Mouse (Mus musculus): ENCODE data around the gene Ago4. TPM values are rescaled to one million over a fixed set of nuclear protein-coding genes. Genes with fewer than 3 reads are reported as not detected.

The Ago4 gene
- polyA plus RNA-seq, 1 experiment from 2014 or later, result 0.63 TPM

- H3K4me1 ChIP-seq (ENCODE audit: insufficient read depth), result no peaks in the 10 kb centered on the region
- TF ChIP-seq CTCF (IDR thresholded peaks at IDR 0.05; ENCODE audit: low read depth) (no peak), EP300 (IDR thresholded peaks at IDR 0.05; ENCODE audit: low read depth) (no peak)
- H3K4me2 ChIP-seq (ENCODE audit: low read depth, low read length), result no peak overlapping the region
- H3K36me3 ChIP-seq (replicated peaks; ENCODE audit: insufficient read depth, low read length), result peaks cover 30% of the 10 kb centered on the region
- ATAC-seq (no peak), DNase-seq (no peak)
- H3K27ac ChIP-seq (ENCODE audit: low read depth), result no peak overlapping the region
- H3K9ac ChIP-seq (replicated peaks), result no peak overlapping the region
- 69% methylated on average over 3 of the region's 3 CpGs for WGBS (ENCODE audit: insufficient replicate concordance)
- H3K27me3 ChIP-seq (ENCODE audit: insufficient read depth, low read length), result no peaks in the 10 kb centered on the region
- H3K4me3 ChIP-seq (ENCODE audit: low read depth, low read length), result no peak overlapping the region
- H3K9me3 ChIP-seq (ENCODE audit: low read length), result no peaks in the 10 kb centered on the region
These were observed 88.7 kb downstream of the Ago4 start for GRCm38 (mm10) chr4:126444528-126444927.

Small RNA genes within 50 kb of the gene (microRNA-seq; reads per million reads assigned to microRNA genes)
- gene Mir7119, result not detected

Other genes with a start within 250 kb of the Ago4 start
- gene Col8a2, start 246.7 kb downstream of the Ago4 start, polyA plus RNA-seq (2015; fragmentation: Nextera tagmentation; extraction: Ambion mirVana), result 0.25 and 0.26 TPM in 2 replicates
- gene Adprhl2, start 211.8 kb downstream of the Ago4 start, polyA plus RNA-seq (2015; fragmentation: Nextera tagmentation; extraction: Ambion mirVana), result 31.9 and 34.3 TPM in 2 replicates
- gene Tekt2, start 207.8 kb downstream of the Ago4 start, polyA plus RNA-seq (2015; fragmentation: Nextera tagmentation; extraction: Ambion mirVana), result 0.17 and 0.26 TPM in 2 replicates
- gene Ago3, start 103.9 kb downstream of the Ago4 start, polyA plus RNA-seq (2015; fragmentation: Nextera tagmentation; extraction: Ambion mirVana), result 3.8 and 5.2 TPM in 2 replicates
- gene Ago1, start 64.9 kb downstream of the Ago4 start, polyA plus RNA-seq (2015; fragmentation: Nextera tagmentation; extraction: Ambion mirVana), result 0.94 and 0.97 TPM in 2 replicates
- 17.2 and 20.6 TPM in 2 replicates for gene Clspn, start 23.5 kb upstream of the Ago4 start, polyA plus RNA-seq (2015; fragmentation: Nextera tagmentation; extraction: Ambion mirVana)
- gene 5730409E04Rik, start 76.3 kb upstream of the Ago4 start, polyA plus RNA-seq (2015; fragmentation: Nextera tagmentation; extraction: Ambion mirVana), result 0.34 and 0.41 TPM in 2 replicates
- 218 and 239 TPM in 2 replicates for gene Psmb2, start 144.2 kb upstream of the Ago4 start, polyA plus RNA-seq (2015; fragmentation: Nextera tagmentation; extraction: Ambion mirVana)
- gene Tfap2e, start 202.8 kb upstream of the Ago4 start, polyA plus RNA-seq (2015; fragmentation: Nextera tagmentation; extraction: Ambion mirVana), result not detected in 2 replicates
- 4.2 and 4.8 TPM in 2 replicates for gene Ncdn, start 220.0 kb upstream of the Ago4 start, polyA plus RNA-seq (2015; fragmentation: Nextera tagmentation; extraction: Ambion mirVana)
- 8.5 and 9.5 TPM in 2 replicates for gene AU040320, start 220.1 kb upstream of the Ago4 start, polyA plus RNA-seq (2015; fragmentation: Nextera tagmentation; extraction: Ambion mirVana)

Data from liver, postnatal 0 days (tissue).